Mouse (Mus musculus): ENCODE data around the gene Fam193b. TPM values are rescaled to one million over a fixed set of nuclear protein-coding genes. Genes with fewer than 3 reads are reported as not detected.

Fam193b gene
- polyA plus RNA-seq, 1 experiment from 2014 or later = 29.1 TPM

DNA sequence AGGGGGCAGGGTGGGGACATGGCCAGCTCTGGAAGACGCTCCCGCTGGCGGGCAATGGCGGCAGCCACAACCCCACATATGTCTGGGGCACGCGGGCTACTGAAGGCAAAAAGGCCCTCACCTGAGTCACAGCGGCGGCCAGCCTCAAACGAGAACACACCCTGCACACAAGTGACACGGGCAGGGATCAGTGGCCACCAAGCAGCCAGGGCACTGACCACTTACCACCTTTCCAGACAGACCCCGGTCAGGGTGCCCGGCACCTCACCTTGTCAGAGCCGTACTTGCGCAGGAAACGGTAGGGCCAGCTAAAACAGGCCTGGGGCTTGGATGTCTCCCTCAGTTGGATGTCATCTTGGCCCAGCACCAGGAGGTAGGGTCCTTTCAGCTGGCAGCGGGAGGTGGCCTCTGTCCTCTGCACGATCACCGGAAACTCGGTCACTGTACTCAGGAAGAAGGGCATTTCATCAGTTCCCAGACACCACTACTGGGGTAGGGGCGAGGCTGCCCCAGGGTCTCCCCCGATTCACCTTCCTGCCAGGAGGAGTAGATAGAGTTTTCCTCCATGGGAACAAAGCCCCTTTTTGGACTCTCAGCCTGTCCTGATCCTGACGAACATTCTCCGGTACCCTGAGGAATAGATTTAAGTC lies 46.8 kb downstream of the Fam193b start:
- Histone ChIP-seq H3K4me3 (replicated peaks) (no peak overlapping the region), H3K4me2 (no peak overlapping the region), H3K9me3 (no peaks in the 10 kb centered on the region), H3K36me3 (no peaks in the 10 kb centered on the region), H3K4me1 (no peaks in the 10 kb centered on the region), H3K9ac (no peak overlapping the region), H3K27me3 (replicated peaks) (no peaks in the 10 kb centered on the region), H3K27ac (no peak overlapping the region)
- 92% methylated on average over 23 of the region's 23 CpGs for WGBS
- ATAC-seq (ENCODE audit: insufficient read depth, low FRiP score, low read depth) = no peak

DNA sequence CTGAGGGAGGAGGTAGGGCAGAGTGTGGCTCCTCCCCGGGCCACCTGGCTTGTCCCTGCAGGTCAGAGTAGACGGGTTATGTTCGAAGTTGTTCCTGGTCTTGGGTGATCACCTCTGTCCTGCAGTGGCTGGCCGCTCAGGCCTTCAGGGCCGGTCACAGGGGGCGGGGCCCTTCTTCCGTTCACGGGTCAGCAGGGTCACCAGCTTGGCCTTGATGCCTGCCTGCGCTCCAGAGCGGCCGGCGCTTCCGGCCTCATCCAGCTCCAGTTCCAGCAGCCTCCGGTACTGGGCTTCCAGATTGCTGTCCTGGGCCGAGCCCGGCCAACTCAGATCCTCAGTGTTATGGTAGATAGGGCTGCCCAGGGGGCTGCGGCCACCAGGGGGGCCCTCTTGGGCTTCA lies 47.6 kb downstream of the Fam193b start:
- no peaks in the 10 kb centered on the region for H3K27me3 ChIP-seq (replicated peaks)
- ATAC-seq (ENCODE audit: insufficient read depth, low FRiP score, low read depth) = no peak
- H3K9me3 ChIP-seq = no peaks in the 10 kb centered on the region
- H3K4me1 ChIP-seq = no peaks in the 10 kb centered on the region
- 56% methylated on average over 17 of the region's 17 CpGs for WGBS
- H3K4me2 ChIP-seq = no peak overlapping the region
- no peak overlapping the region for H3K27ac ChIP-seq
- H3K4me3 ChIP-seq (replicated peaks) = no peak overlapping the region
- no peak overlapping the region for H3K9ac ChIP-seq
- H3K36me3 ChIP-seq = no peaks in the 10 kb centered on the region

DNA sequence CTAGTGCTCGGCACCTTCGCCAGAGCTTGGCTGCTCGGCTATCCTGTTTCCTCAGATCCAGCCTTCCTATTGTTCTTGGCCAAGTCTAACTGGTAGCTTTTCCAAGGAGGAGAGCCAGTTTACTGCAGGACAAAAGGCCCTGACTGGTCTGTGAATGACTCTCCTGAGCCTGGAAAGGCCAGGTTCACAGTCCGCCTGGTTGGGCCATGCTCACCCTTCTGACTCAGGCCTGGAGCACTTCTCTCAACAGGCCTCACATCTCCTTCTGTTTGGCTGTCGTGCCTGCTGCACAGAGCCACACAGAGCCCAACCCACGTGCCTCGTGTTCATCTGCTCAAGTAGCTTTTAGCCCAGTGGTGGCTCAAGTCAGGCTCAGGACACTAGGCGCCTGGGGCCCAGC lies 48.2 kb downstream of the Fam193b start:
- Histone ChIP-seq H3K27ac (no peak overlapping the region), H3K27me3 (replicated peaks) (no peaks in the 10 kb centered on the region), H3K4me3 (replicated peaks) (no peak overlapping the region), H3K9me3 (no peaks in the 10 kb centered on the region), H3K9ac (no peak overlapping the region), H3K4me2 (no peak overlapping the region), H3K36me3 (no peaks in the 10 kb centered on the region), H3K4me1 (no peaks in the 10 kb centered on the region)
- no peak for ATAC-seq (ENCODE audit: insufficient read depth, low FRiP score, low read depth)
- WGBS = 64% methylated on average over 8 of the region's 8 CpGs

- no peaks in the 10 kb centered on the region for H3K4me1 ChIP-seq
- H3K36me3 ChIP-seq = no peaks in the 10 kb centered on the region
- no peaks in the 10 kb centered on the region for H3K27me3 ChIP-seq (replicated peaks)
- H3K27ac ChIP-seq = no peak overlapping the region
- no peak overlapping the region for H3K9ac ChIP-seq
- WGBS = 65% methylated on average over 4 of the region's 4 CpGs
- H3K9me3 ChIP-seq = no peaks in the 10 kb centered on the region
- no peak overlapping the region for H3K4me2 ChIP-seq
- no peak overlapping the region for H3K4me3 ChIP-seq (replicated peaks)
- no peak for ATAC-seq (ENCODE audit: insufficient read depth, low FRiP score, low read depth)
Observed at GRCm38 (mm10) chr13:55519606-55520005, 51.3 kb downstream of the Fam193b start.

DNA sequence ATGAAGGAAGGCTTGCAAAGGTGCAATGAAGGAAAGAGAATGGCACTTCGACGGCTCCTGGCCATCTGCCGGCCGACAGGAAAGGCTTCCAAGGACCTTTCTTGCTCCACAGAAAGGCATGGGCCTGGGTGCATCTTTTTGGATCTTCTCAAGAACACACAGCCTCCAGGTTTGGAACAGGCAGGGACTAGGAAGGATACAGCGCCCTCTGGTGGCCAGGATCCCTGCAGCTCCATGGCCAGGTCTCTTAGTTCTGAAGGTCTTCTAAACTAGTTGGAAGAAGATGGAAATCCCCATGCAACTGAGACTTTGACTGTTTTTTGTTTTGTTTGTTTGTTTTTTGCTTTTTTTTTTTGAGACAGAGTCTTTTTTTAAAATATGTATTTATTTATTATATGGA lies 54.0 kb downstream of the Fam193b start:
- H3K27ac ChIP-seq = no peak overlapping the region
- 2% methylated on average over 5 of the region's 5 CpGs for WGBS
- H3K27me3 ChIP-seq (replicated peaks) = no peaks in the 10 kb centered on the region
- peaks cover 7% of the 10 kb centered on the region for H3K4me1 ChIP-seq
- H3K9ac ChIP-seq = no peak overlapping the region
- H3K9me3 ChIP-seq = no peaks in the 10 kb centered on the region
- H3K4me2 ChIP-seq = no peak overlapping the region
- no peak overlapping the region for H3K4me3 ChIP-seq (replicated peaks)
- no peaks in the 10 kb centered on the region for H3K36me3 ChIP-seq
- no peak for ATAC-seq (ENCODE audit: insufficient read depth, low FRiP score, low read depth)

DNA sequence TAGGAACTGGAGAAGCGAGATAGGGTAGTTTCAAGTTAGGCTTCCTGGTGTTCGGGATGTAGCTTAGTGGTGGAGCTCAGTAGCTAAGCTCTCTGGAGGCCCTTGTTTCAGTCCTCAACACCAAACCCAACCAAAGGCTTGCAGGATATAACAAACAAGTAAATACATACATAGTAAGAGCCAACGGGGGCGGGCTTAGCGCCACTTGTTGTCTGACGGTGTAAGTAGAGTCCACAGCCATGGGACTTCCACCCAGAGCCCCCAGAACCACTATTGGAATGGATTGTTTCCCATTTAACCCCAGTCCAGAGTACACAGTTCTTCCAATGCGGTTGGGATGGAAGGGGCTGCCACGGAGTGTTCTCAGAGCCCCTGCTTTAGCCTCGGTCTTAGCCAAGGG lies 57.1 kb downstream of the Fam193b start:
- H3K9ac ChIP-seq = no peak overlapping the region
- peak overlapping the region; percentile 90 for H3K4me3 ChIP-seq (replicated peaks)
- H3K9me3 ChIP-seq = no peaks in the 10 kb centered on the region
- peak overlapping the region; percentile 87 for H3K4me2 ChIP-seq
- H3K4me1 ChIP-seq = peaks cover 36% of the 10 kb centered on the region
- 42% methylated on average over 9 of the region's 9 CpGs for WGBS
- no peak for ATAC-seq (ENCODE audit: insufficient read depth, low FRiP score, low read depth)
- H3K36me3 ChIP-seq = peaks cover 8% of the 10 kb centered on the region; the same call in 1 of the 2 replicates
- no peak overlapping the region for H3K27ac ChIP-seq
- H3K27me3 ChIP-seq (replicated peaks) = no peaks in the 10 kb centered on the region

DNA sequence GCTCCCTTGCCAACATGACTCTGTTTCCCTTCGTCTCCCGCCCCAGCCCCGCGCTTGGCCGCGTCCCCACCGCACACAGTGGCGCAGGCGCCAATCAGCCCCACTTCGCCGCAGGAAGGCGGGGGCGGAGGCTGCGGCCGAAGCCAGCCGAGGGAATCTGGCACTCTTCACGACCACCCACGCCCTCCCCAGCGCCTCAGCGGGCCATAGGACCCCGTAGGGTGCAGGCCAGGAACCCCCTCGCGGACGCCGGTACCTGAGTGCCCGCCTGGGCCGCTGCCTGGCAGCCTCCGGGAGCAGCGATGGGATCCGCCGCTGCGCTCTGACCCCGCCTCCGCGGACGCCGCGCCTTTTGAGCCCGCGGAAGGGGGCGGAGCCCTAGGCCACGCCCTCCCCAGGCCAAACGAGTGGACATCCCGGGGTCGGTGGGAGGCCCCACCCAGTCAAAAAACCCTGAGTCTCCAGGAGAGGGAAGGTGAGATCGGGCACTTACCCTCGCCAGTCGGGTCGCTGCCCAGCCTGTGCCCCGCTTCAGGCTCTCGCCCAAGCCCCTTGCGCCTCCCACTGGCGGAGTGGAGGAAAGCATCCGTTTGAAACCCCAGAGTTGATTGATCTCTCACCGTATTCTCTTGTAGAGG lies 57.7 kb downstream of the Fam193b start, which contains the start of gene Pdlim7:
Gene Pdlim7 (minus strand): TSS at position 566 of the 638 bp plus-strand sequence.
- no peaks in the 10 kb centered on the region for H3K27me3 ChIP-seq (replicated peaks)
- ATAC-seq (ENCODE audit: insufficient read depth, low FRiP score, low read depth) = peak; percentile 53
- H3K27ac ChIP-seq = peak within 1 kb of the TSS; percentile 94
- peak within 1 kb of the TSS; percentile 87 for H3K4me2 ChIP-seq
- H3K4me1 ChIP-seq = peaks cover 41% of the 10 kb centered on the region
- peak within 1 kb of the TSS; percentile 88 for H3K9ac ChIP-seq
- no peaks in the 10 kb centered on the region for H3K9me3 ChIP-seq
- peak within 1 kb of the TSS; percentile 90 for H3K4me3 ChIP-seq (replicated peaks)
- under 1% methylated on average over 55 of the region's 55 CpGs for WGBS
- H3K36me3 ChIP-seq = peaks cover 14% of the 10 kb centered on the region; the same call in 1 of the 2 replicates

GRCm38 (mm10) chr13:55512379-55513031 lies 58.4 kb downstream of the Fam193b start:
- Histone ChIP-seq H3K9me3 (no peaks in the 10 kb centered on the region), H3K27me3 (replicated peaks) (no peaks in the 10 kb centered on the region), H3K4me2 (peak overlapping the region; percentile 87), H3K4me3 (replicated peaks) (peak overlapping the region; percentile 90), H3K36me3 (peaks cover 21% of the 10 kb centered on the region), H3K27ac (peak overlapping the region; percentile 94), H3K9ac (peak overlapping the region; percentile 88), H3K4me1 (peaks cover 41% of the 10 kb centered on the region)
- peak; percentile 53; the same call in 1 of the 2 replicates for ATAC-seq (ENCODE audit: insufficient read depth, low FRiP score, low read depth)
- 2% methylated on average over 25 of the region's 25 CpGs for WGBS

- Histone ChIP-seq H3K4me1 (peaks cover 41% of the 10 kb centered on the region), H3K27ac (peak overlapping the region; percentile 94), H3K4me2 (peak overlapping the region; percentile 87), H3K36me3 (peaks cover 30% of the 10 kb centered on the region), H3K9ac (no peak overlapping the region), H3K27me3 (replicated peaks) (no peaks in the 10 kb centered on the region), H3K9me3 (no peaks in the 10 kb centered on the region), H3K4me3 (replicated peaks) (peak overlapping the region; percentile 90)
- ATAC-seq (ENCODE audit: insufficient read depth, low FRiP score, low read depth) = peak; percentile 11
- 18% methylated on average over 5 of the region's 5 CpGs for WGBS
Observed at GRCm38 (mm10) chr13:55511492-55511861, 59.4 kb downstream of the Fam193b start.

GRCm38 (mm10) chr13:55510668-55511491 lies 60.0 kb downstream of the Fam193b start:
- H3K27ac ChIP-seq = peak overlapping the region; percentile 94
- 3% methylated on average over 6 of the region's 6 CpGs for WGBS
- H3K36me3 ChIP-seq = peaks cover 36% of the 10 kb centered on the region
- peak; percentile 73 for ATAC-seq (ENCODE audit: insufficient read depth, low FRiP score, low read depth)
- H3K4me2 ChIP-seq = peak overlapping the region; percentile 87
- no peaks in the 10 kb centered on the region for H3K27me3 ChIP-seq (replicated peaks)
- peak overlapping the region; percentile 90 for H3K4me3 ChIP-seq (replicated peaks)
- H3K4me1 ChIP-seq = peaks cover 41% of the 10 kb centered on the region
- H3K9me3 ChIP-seq = no peaks in the 10 kb centered on the region
- H3K9ac ChIP-seq = 0 out of 2 replicates have a peak overlapping the region, but pooled peaks have one; percentile 12

DNA sequence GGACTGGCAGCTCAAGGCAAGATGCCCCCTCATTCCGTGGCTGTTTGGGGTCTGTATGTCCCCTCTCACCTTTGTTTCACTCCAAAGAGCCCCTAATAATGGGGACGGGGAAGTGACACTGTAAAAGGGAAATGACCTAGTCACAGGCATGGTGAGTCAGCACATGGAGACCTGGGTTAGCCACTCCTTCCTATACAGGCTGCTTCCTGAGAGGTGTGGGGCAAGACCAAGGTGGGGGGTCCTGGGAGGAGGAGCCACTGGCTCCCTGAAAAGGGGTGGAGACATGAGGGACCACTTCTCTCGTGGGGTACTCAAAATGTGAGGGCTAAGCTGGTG lies 60.6 kb downstream of the Fam193b start:
- H3K36me3 ChIP-seq = peaks cover 39% of the 10 kb centered on the region
- peak overlapping the region; percentile 94 for H3K27ac ChIP-seq
- peaks cover 41% of the 10 kb centered on the region for H3K4me1 ChIP-seq
- H3K9me3 ChIP-seq = no peaks in the 10 kb centered on the region
- H3K27me3 ChIP-seq (replicated peaks) = no peaks in the 10 kb centered on the region
- 19% methylated on average over 3 of the region's 3 CpGs for WGBS
- H3K4me2 ChIP-seq = peak overlapping the region; percentile 87
- peak overlapping the region; percentile 90 for H3K4me3 ChIP-seq (replicated peaks)
- peak; percentile 3 for ATAC-seq (ENCODE audit: insufficient read depth, low FRiP score, low read depth)
- H3K9ac ChIP-seq = 0 out of 2 replicates have a peak overlapping the region, but pooled peaks have one; percentile 12
